Mouse (Mus musculus) kidney, embryonic 15.5 days (tissue): ENCODE measurements at regions not wholly inside any gene's neighbourhood (a gene's known extent, or its start where the extent isn't known, plus 50 kb on each side); places are given as distances from the start of the nearest gene placed in this dataset.

Experiments used
- ATAC-seq: fragments of 200-750 bp; cut with Nextera tagmentation; replicated peaks from 2 replicates; pipeline ENCODE4 v1.8.0; 2017; ENCODE audit warnings: moderate TSS enrichment; ENCODE audit not compliant: low FRiP score
- H3K27ac ChIP-seq: fragments of 300-500 bp; sonication (generic); 2 replicates; pipeline ENCODE4 v1.5.1; 2015; ENCODE audit warnings: mild to moderate bottlenecking, inconsistent platforms
- H3K27me3 ChIP-seq: fragments of 300-500 bp; sonication (generic); 2 replicates; pipeline ENCODE4 v1.6.1; 2015; ENCODE audit warnings: inconsistent platforms
- H3K36me3 ChIP-seq: fragments of 300-500 bp; sonication (generic); 2 replicates; pipeline ENCODE4 v1.6.1; 2015; ENCODE audit warnings: inconsistent platforms
- H3K4me1 ChIP-seq: fragments of 300-500 bp; sonication (generic); 2 replicates; pipeline ENCODE4 v1.6.1; 2015; ENCODE audit warnings: inconsistent platforms
- H3K4me2 ChIP-seq: fragments of 300-500 bp; sonication (generic); 2 replicates; pipeline ENCODE4 v1.6.1; 2015; ENCODE audit warnings: moderate library complexity, mild to moderate bottlenecking, inconsistent platforms
- H3K4me3 ChIP-seq: fragments of 300-500 bp; sonication (generic); replicated peaks from 2 replicates; pipeline ENCODE4 v1.5.1; 2015; ENCODE audit warnings: mild to moderate bottlenecking, inconsistent platforms
- H3K9ac ChIP-seq: fragments of 300-500 bp; sonication (generic); 2 replicates; pipeline ENCODE4 v1.6.1; 2015; ENCODE audit warnings: mild to moderate bottlenecking, inconsistent platforms
- H3K9me3 ChIP-seq: fragments of 300-500 bp; sonication (generic); replicated peaks from 2 replicates; pipeline ENCODE4 v1.6.1; 2016; ENCODE audit warnings: inconsistent platforms
- WGBS: fragments of 180-500 bp; shearing (Covaris S2); methylation state at CpG from one replicate; pipeline ENCODE4 v1.1.7; 2015; ENCODE audit warnings: mixed read lengths; 5-methylcytosine and 5-hydroxymethylcytosine counted together

DNA sequence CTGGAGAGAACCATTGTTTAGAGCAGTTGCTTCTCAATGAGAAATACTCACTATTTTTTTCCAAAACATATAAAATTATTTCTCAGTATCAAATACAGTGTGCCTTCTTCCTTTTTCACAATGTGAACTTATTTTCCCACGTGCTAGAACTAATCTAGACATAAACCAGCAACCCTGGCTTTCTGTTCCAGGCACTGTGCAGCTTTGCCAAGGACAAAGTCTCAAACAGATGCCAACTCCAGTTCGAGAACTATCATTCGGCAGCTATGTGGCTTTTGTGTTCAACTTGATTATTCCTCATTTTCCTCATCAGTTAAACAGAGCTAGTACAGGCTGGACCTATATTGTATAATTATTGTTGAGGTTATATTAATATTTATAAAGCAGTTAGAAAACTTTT is 116.2 kb downstream of the Rpl36a-ps1 start:
- Histone ChIP-seq H3K27ac (no peak overlapping the region), H3K9me3 (no peaks in the 10 kb centered on the region), H3K27me3 (no peaks in the 10 kb centered on the region), H3K36me3 (no peaks in the 10 kb centered on the region), H3K9ac (no peak overlapping the region), H3K4me2 (no peak overlapping the region), H3K4me3 (no peak overlapping the region), H3K4me1 (no peaks in the 10 kb centered on the region)
- 81% methylated on average over 3 of the region's 3 CpGs for WGBS
- no peak for ATAC-seq

DNA sequence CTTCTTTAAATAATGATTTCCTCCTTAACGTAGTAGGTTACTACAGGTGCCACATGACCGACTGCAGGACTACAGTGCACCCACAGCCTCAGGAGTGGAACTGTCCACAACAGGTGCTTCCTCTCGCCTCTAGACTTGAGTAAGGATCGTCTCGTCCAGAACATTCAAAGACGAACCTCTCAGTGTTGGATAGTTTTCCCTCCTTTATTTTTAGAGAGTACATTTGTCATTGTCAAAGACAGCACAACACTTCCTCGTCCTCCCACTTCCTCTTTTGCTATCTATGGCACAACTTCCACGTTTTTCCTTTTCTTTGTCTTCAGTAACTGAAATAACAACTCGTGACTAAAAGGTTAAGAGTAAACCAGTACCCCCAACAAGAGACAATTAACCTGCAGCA is 120.7 kb downstream of the Rpl36a-ps1 start:
- 48% methylated on average over 9 of the region's 9 CpGs for WGBS
- H3K4me2 ChIP-seq = no peak overlapping the region
- no peaks in the 10 kb centered on the region for H3K9me3 ChIP-seq
- H3K36me3 ChIP-seq = no peaks in the 10 kb centered on the region
- no peak overlapping the region for H3K27ac ChIP-seq
- ATAC-seq = 0 out of 2 replicates have a peak, but pooled peaks have one; percentile 73
- H3K9ac ChIP-seq = no peak overlapping the region
- H3K27me3 ChIP-seq = no peaks in the 10 kb centered on the region
- H3K4me3 ChIP-seq = no peak overlapping the region
- no peaks in the 10 kb centered on the region for H3K4me1 ChIP-seq

DNA sequence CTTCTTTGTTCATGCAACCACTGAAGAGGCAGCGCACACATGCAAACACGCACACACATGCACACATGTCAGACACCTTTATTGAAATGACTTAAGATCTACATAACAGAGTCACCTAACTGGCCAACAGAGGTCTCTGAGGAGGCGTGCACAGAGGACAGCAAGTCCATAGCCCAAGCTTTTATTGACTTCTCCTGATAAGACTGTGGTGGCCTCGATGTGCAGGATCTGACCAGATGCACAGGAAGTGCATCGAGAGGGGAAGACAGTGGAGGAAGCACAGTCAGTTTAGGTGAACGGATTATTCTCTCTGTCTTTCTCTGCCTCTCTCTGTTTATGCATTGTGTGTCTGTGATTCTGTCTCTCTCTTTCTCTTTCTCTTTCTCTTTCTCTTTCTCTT is 124.2 kb downstream of the Rpl36a-ps1 start:
- 75% methylated on average over 6 of the region's 6 CpGs for WGBS
- H3K27ac ChIP-seq = no peak overlapping the region
- H3K36me3 ChIP-seq = no peaks in the 10 kb centered on the region
- H3K9ac ChIP-seq = no peak overlapping the region
- H3K4me1 ChIP-seq = no peaks in the 10 kb centered on the region
- no peaks in the 10 kb centered on the region for H3K9me3 ChIP-seq
- H3K4me2 ChIP-seq = no peak overlapping the region
- no peak overlapping the region for H3K4me3 ChIP-seq
- no peak for ATAC-seq
- H3K27me3 ChIP-seq = no peaks in the 10 kb centered on the region

DNA sequence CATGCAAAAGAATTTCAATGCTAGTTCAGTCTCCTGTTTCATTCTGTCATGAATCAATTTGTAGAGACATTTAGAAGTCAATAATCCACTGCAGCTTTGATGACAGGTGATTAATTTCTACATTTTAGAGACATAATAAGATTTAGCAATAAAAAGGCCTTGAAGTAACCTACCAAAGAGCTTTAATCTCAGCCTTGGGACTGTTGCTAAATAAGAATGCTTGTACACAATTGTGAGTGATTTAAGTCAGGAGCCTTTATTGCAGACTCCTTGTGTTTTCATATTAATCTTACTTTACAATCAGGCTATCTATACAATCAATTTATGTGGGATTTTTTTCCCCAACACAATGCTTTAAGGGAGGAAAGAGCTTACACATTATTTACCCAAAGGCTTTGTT is 127.2 kb downstream of the Rpl36a-ps1 start:
- Histone ChIP-seq H3K4me2 (no peak overlapping the region), H3K4me3 (no peak overlapping the region), H3K9ac (no peak overlapping the region), H3K27ac (no peak overlapping the region), H3K9me3 (no peaks in the 10 kb centered on the region), H3K27me3 (no peaks in the 10 kb centered on the region), H3K36me3 (no peaks in the 10 kb centered on the region), H3K4me1 (peaks cover 24% of the 10 kb centered on the region)
- no peak for ATAC-seq

DNA sequence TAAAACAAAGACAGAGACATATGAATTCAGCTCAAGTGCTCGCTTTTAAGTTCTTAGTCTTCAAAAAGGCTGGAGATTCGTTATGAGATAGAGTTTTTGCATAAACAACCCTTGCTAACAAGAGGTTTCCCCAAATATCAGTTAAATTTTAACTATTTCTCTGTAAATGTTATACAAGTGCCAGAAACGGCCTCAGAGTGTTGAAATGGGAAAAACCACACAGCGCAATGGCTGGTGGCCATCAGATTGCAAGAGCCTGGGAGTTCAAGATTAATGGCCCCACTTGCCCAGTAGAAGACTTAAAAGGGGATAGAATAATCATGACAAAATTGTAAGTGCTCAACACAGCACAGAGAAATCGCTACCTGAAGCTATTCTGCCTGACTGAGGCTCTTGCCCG is 130.1 kb downstream of the Rpl36a-ps1 start:
- no peaks in the 10 kb centered on the region for H3K9me3 ChIP-seq
- H3K4me2 ChIP-seq = peak overlapping the region; percentile 36
- no peak overlapping the region for H3K9ac ChIP-seq
- peaks cover 31% of the 10 kb centered on the region for H3K4me1 ChIP-seq
- H3K27ac ChIP-seq = peak overlapping the region; percentile 89
- WGBS = 50% methylated on average over 6 of the region's 6 CpGs
- no peak overlapping the region for H3K4me3 ChIP-seq
- no peaks in the 10 kb centered on the region for H3K27me3 ChIP-seq
- no peaks in the 10 kb centered on the region for H3K36me3 ChIP-seq
- ATAC-seq = peak; percentile 62

DNA sequence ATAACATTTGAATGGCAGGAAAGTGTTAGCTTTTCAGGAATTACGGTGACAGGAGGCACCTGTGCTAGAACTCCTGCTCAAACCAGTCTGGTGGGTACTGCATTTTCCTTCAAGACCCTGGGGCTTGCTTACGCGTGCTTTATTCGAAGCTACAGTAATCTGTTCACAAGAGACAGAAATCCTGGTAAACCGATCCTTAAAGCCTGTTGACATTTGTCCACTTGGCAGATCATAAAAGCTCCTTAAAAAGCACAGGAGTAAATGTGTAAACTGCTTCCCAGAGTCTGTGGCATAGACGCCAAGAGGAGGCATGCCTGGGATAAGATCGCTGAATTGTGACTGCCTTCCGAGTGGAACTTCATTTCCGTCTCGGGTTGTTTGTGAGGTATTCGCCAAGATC is 130.5 kb downstream of the Rpl36a-ps1 start:
- Histone ChIP-seq H3K27me3 (no peaks in the 10 kb centered on the region), H3K4me1 (peaks cover 31% of the 10 kb centered on the region), H3K4me2 (peak overlapping the region; percentile 36), H3K9me3 (no peaks in the 10 kb centered on the region), H3K36me3 (no peaks in the 10 kb centered on the region), H3K9ac (no peak overlapping the region), H3K27ac (peak overlapping the region; percentile 89), H3K4me3 (no peak overlapping the region)
- 34% methylated on average over 11 of the region's 11 CpGs for WGBS
- ATAC-seq = peak; percentile 87

DNA sequence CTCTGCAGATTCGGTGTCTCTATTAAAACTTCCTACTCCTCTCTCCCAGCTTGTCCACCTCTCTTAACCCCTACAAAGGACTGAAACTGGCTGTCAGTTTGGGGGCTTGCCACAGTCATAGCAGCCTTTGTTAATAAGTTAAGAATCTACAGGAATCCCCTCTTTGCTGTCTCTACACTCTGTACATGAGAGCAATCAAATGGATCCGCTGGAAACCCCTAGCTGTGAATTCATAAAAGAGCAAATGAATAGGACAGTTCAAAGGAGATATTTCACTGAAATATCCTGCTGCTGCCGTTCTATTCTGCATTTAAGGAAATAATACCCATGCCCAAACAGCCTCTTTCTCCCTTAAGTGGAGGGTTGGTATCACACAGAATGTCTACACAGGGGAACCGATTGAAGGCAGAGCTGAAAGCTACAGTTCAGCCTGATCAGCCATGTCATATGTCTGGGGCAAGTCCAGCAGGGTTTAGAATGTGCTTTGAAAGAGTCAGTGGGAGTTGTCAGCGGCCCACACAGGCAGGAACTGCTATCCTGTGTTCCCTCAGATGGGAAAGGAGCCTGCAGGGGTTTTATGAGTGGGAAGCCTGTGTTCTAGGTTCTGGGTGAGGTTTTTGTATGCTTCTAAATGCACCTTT is 131.9 kb downstream of the Rpl36a-ps1 start:
- Histone ChIP-seq H3K9ac (no peak overlapping the region), H3K36me3 (no peaks in the 10 kb centered on the region), H3K4me1 (peaks cover 31% of the 10 kb centered on the region), H3K27ac (peak overlapping the region; percentile 89), H3K4me3 (no peak overlapping the region), H3K27me3 (no peaks in the 10 kb centered on the region), H3K4me2 (no peak overlapping the region), H3K9me3 (no peaks in the 10 kb centered on the region)
- ATAC-seq = peak; percentile 44
- 46% methylated on average over 5 of the region's 5 CpGs for WGBS

DNA sequence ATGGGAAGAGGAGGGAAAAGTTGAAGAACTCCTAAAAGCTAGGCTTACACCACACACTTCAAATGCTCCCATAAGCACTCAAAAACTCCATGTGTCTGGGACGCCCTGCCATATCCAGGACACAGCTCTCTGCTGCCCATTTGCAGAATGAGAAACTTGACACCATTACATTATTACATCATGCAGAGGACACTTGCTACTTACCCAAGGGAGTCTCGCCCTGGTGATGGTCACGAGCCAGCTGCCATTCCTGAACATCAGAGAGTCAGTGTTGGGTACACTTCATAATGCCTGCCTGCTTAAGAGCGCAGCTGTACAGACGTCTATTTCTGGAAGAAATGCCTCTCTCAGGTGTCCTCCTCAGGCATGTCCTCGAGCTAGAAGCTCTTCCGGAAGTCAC is 135.3 kb downstream of the Rpl36a-ps1 start:
- Histone ChIP-seq H3K27me3 (no peaks in the 10 kb centered on the region), H3K27ac (no peak overlapping the region), H3K9me3 (no peaks in the 10 kb centered on the region), H3K36me3 (no peaks in the 10 kb centered on the region), H3K4me3 (no peak overlapping the region), H3K9ac (no peak overlapping the region), H3K4me2 (no peak overlapping the region), H3K4me1 (peaks cover 23% of the 10 kb centered on the region)
- WGBS = 81% methylated on average over 7 of the region's 7 CpGs
- ATAC-seq = no peak

DNA sequence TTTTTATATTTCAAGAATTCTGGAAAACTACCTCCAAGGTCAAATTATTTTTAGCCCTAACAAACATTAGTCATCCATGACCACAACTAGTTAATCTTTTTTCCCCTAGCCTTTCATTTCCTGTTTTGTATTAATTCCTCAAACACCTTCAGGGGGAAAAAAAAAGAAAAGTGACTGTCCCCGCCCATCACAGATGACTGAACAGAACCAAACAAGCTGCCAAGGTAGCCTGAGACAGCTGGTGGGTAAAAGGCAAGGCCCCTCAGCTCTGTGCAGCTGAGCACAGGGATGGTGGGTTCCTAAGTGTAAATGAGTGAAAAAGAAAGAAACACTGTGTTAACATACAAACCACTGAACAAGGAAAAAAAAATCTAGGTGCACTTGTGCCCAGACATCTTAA is 145.6 kb downstream of the Rpl36a-ps1 start:
- Histone ChIP-seq H3K27ac (peak overlapping the region; percentile 37; the same call in 1 of the 2 replicates), H3K4me3 (no peak overlapping the region), H3K27me3 (no peaks in the 10 kb centered on the region), H3K4me2 (no peak overlapping the region), H3K9ac (no peak overlapping the region), H3K9me3 (no peaks in the 10 kb centered on the region), H3K36me3 (no peaks in the 10 kb centered on the region), H3K4me1 (peaks cover 28% of the 10 kb centered on the region)
- peak; percentile 77 for ATAC-seq
- WGBS = 49% methylated on average over 1 of the region's 1 CpGs

DNA sequence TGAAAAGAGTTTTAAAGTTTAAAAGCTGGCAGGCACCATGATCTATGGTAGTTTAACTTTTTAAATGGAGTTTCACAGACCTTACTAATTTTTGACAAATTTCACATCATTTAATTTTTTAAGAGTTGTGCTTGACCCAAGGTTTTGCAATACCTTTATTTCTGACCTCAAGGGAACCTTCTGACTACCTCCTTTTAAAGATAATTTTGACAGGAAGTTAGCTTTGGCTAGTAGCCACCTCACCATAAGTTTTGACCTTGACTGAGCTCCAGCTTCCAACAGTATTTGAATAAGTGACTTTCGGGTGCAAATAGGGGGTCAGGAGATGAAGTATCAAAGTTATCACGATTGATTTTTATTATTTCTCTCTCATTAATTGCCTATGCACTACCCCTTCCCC is 149.9 kb downstream of the Rpl36a-ps1 start:
- WGBS = 66% methylated on average over 2 of the region's 2 CpGs

DNA sequence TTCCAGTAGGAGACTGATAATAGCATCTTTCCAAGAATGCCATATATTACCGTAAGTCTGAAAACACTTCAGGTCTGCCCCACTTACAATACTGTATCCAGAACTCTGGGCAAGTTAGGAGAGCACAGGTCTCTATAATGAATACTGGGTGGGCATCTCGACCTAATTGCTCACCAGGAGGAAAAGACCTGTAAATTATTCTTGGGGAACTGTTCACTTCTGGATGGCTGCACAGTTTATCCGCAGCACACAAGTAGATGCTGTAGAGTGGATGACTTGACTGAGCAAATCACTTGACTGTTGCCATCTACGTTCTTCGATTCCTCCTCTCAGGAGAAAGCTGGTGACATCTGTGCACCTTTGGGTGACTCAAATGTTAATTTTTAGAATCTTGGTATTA is 159.8 kb downstream of the Rpl36a-ps1 start:
- no peak overlapping the region for H3K27ac ChIP-seq
- no peaks in the 10 kb centered on the region for H3K9me3 ChIP-seq
- 68% methylated on average over 5 of the region's 5 CpGs for WGBS
- no peak overlapping the region for H3K4me2 ChIP-seq
- H3K4me3 ChIP-seq = no peak overlapping the region
- no peaks in the 10 kb centered on the region for H3K36me3 ChIP-seq
- peaks cover 12% of the 10 kb centered on the region; the same call in 1 of the 2 replicates for H3K4me1 ChIP-seq
- H3K27me3 ChIP-seq = no peaks in the 10 kb centered on the region
- ATAC-seq = no peak
- no peak overlapping the region for H3K9ac ChIP-seq

More for the DNA sequence above, 149.9 kb downstream of the Rpl36a-ps1 start:
- Histone ChIP-seq H3K4me3 (no peak overlapping the region), H3K27me3 (no peaks in the 10 kb centered on the region), H3K27ac (no peak overlapping the region), H3K4me1 (peaks cover 6% of the 10 kb centered on the region), H3K36me3 (no peaks in the 10 kb centered on the region), H3K9ac (no peak overlapping the region), H3K9me3 (no peaks in the 10 kb centered on the region), H3K4me2 (no peak overlapping the region)
- no peak for ATAC-seq

DNA sequence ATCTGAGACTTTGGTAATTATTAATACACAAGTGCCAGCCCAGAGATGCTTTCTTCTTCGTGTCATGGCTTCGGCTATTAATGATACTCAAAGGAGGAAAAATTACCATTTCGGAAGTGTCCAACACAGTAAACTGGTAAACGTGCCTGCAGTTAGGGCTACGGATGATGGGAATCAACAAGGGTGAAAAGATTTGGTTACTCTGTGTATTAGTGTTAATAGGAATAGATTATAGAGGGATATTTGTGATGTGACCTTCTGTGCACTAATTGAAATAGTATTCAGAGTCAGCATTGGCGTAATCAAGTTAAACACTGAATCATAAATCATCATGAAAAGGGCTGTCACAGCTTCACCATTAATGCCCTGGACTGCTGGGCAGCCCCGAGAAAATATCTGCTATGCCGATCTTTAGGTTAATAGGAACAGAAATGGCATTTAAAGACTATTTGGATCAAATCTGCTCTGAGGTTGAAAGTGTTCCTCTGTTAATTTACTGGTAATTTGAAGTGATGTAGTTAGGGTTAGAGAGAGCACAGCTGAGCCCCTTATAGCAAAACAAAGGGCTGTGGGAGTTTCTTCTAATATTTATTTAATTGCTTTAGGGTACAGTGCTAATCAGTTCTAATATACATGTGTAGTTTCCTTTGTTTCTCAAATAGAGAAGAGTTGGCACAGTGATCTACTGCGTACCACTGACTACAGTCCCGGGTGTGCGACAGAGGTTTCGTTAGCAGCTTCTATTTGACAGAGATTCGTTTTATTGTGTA is 160.7 kb downstream of the Rpl36a-ps1 start:
- Histone ChIP-seq H3K4me3 (no peak overlapping the region), H3K36me3 (no peaks in the 10 kb centered on the region), H3K27me3 (no peaks in the 10 kb centered on the region), H3K9me3 (no peaks in the 10 kb centered on the region), H3K9ac (no peak overlapping the region), H3K27ac (no peak overlapping the region), H3K4me2 (no peak overlapping the region), H3K4me1 (peaks cover 12% of the 10 kb centered on the region; the same call in 1 of the 2 replicates)
- no peak for ATAC-seq
- 63% methylated on average over 13 of the region's 13 CpGs for WGBS
